Mouse (Mus musculus): ENCODE data around the gene Twist2. TPM values are rescaled to one million over a fixed set of nuclear protein-coding genes. Genes with fewer than 3 reads are reported as not detected.
A peak's percentile ranks its signal among the peaks of the same experiment; 100 is the strongest.

Twist2 gene
- total and polyA plus RNA-seq, 2 experiments from 2014 or later = 1.7 to 8.5 TPM

DNA sequence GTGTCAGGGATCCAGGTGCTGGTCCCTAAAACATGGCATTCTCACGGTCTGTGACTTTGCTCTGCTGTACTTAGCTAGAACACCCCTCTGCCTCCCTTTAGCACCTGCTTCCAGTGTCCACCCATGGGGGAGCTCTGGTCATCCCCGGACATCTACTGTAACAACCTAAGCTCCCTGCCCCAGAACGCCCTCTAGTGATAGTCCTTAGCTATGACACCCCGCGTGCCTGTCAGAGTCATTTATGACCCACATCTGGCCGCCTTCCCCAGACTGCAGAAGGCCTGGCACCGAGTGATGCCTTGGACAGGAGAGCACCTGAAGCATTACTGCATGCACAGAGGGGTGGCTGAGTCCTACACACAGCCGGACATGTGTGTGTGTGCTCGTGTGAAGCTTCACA lies 18.0 kb downstream of the Twist2 start:
- no peak for ATAC-seq (ENCODE audit: insufficient read depth, low read depth)
- no peaks in the 10 kb centered on the region for H3K9me3 ChIP-seq (replicated peaks; ENCODE audit: control insufficient read depth, low read length)
- no peak overlapping the region for H3K4me3 ChIP-seq (ENCODE audit: low read depth, low read length)
- no peak overlapping the region for H3K9ac ChIP-seq (replicated peaks; ENCODE audit: low read depth, low read length)
- H3K36me3 ChIP-seq (replicated peaks; ENCODE audit: control insufficient read depth, insufficient read depth, low read length) = no peaks in the 10 kb centered on the region
- DNase-seq (ENCODE audit: low spot score) = no peak
- TF ChIP-seq CTCF (IDR thresholded peaks at IDR 0.05; ENCODE audit: low read depth) (no peak), EP300 (IDR thresholded peaks at IDR 0.05; ENCODE audit: low read depth) (no peak)
- no peak overlapping the region for H3K4me2 ChIP-seq (ENCODE audit: low read depth, low read length)
- 55% methylated on average over 9 of the region's 9 CpGs for WGBS
- no peak overlapping the region for H3K27ac ChIP-seq (ENCODE audit: low read depth)
- H3K27me3 ChIP-seq (ENCODE audit: control insufficient read depth, insufficient read depth, low read length) = no peaks in the 10 kb centered on the region
- H3K4me1 ChIP-seq (ENCODE audit: control insufficient read depth, insufficient read depth) = no peaks in the 10 kb centered on the region

DNA sequence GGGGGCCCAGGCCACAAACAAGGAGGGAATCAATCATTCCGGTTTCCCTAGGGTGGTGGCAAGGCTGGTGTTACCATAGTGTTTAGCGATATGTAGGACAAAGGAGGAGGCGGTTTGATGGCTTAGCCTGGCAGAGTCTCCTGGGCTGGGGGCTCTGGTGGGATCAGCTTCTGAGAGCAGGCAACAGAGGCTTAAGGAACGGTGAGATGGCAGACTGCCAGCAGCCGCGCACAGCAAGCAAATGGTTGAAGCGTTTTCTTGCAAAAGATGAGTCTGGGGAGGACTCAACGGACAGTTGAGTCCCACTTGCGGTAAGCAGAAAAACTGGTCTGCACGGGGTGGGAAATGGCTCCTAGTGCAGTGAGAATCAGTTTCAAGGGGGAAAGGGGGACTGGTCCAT lies 19.3 kb downstream of the Twist2 start:
- H3K27ac ChIP-seq (ENCODE audit: low read depth) = no peak overlapping the region
- H3K27me3 ChIP-seq (ENCODE audit: control insufficient read depth, insufficient read depth, low read length) = no peaks in the 10 kb centered on the region
- 76% methylated on average over 10 of the region's 10 CpGs for WGBS
- no peak overlapping the region for H3K9ac ChIP-seq (replicated peaks; ENCODE audit: low read depth, low read length)
- H3K4me3 ChIP-seq (ENCODE audit: low read depth, low read length) = no peak overlapping the region
- no peaks in the 10 kb centered on the region for H3K4me1 ChIP-seq (ENCODE audit: control insufficient read depth, insufficient read depth)
- H3K4me2 ChIP-seq (ENCODE audit: low read depth, low read length) = no peak overlapping the region
- no peak for ATAC-seq (ENCODE audit: insufficient read depth, low read depth)
- no peaks in the 10 kb centered on the region for H3K9me3 ChIP-seq (replicated peaks; ENCODE audit: control insufficient read depth, low read length)
- DNase-seq (ENCODE audit: low spot score) = no peak
- TF ChIP-seq EP300 (IDR thresholded peaks at IDR 0.05; ENCODE audit: low read depth) = no peak
- TF ChIP-seq CTCF (IDR thresholded peaks at IDR 0.05; ENCODE audit: low read depth) = no peak
- no peaks in the 10 kb centered on the region for H3K36me3 ChIP-seq (replicated peaks; ENCODE audit: control insufficient read depth, insufficient read depth, low read length)

DNA sequence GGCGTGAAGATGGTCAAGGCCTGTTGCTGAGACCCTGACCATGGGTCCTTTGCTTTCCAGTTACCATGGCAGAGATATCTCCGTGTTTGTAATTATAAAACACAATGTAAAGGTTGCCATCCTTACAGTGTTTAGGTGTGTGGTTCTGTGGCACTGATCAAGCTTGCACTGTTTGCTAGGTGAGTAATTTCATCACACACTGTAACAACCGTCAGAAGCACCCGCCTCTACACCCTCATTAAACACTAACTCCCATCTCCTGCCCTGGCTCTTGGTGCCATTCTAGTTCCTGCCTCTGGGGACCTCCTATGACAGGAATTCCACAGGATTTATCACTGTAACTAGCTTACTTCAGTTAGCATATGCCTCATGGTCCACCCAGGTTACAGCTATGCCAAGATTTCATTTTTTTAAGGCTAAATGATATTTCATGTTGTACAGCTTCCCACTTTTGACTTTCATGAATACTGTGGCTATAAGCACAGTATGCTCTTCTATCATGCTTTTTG lies 21.1 kb downstream of the Twist2 start:
- Histone ChIP-seq H3K9ac (replicated peaks; ENCODE audit: low read depth, low read length) (no peak overlapping the region), H3K27me3 (ENCODE audit: control insufficient read depth, insufficient read depth, low read length) (peaks cover 4% of the 10 kb centered on the region; the same call in 1 of the 2 replicates), H3K4me2 (ENCODE audit: low read depth, low read length) (no peak overlapping the region), H3K4me3 (ENCODE audit: low read depth, low read length) (no peak overlapping the region), H3K36me3 (replicated peaks; ENCODE audit: control insufficient read depth, insufficient read depth, low read length) (no peaks in the 10 kb centered on the region), H3K4me1 (ENCODE audit: control insufficient read depth, insufficient read depth) (no peaks in the 10 kb centered on the region), H3K9me3 (replicated peaks; ENCODE audit: control insufficient read depth, low read length) (no peaks in the 10 kb centered on the region), H3K27ac (ENCODE audit: low read depth) (no peak overlapping the region)
- no peak for ATAC-seq (ENCODE audit: insufficient read depth, low read depth)
- 83% methylated on average over 4 of the region's 4 CpGs for WGBS
- TF ChIP-seq EP300 (IDR thresholded peaks at IDR 0.05; ENCODE audit: low read depth) (no peak), CTCF (IDR thresholded peaks at IDR 0.05; ENCODE audit: low read depth) (peak; percentile 32; the same call in 1 of the 2 replicates)
- DNase-seq (ENCODE audit: low spot score) = no peak

DNA sequence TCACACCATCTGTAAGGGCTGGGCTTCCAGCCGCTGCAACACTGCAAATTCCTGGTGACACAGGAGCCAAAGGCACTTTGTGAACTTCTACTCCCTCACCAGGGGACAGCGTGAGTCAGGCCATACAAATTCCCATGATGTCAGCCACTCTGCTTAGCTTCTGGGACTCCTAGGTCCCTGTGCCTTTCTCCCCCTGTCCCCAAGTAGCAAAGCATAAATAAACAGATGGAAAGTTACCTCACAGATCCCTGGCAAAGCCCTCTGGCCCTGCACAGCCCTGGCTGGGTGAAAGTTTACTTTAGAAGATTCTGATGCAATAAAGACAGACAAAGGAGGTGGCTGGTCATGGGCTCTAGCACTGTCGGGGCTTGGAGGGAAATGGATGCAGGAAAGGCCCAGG lies 22.3 kb downstream of the Twist2 start:
- TF ChIP-seq EP300 (IDR thresholded peaks at IDR 0.05; ENCODE audit: low read depth) (no peak), CTCF (IDR thresholded peaks at IDR 0.05; ENCODE audit: low read depth) (no peak)
- 41% methylated on average over 3 of the region's 3 CpGs for WGBS
- ATAC-seq (ENCODE audit: insufficient read depth, low read depth) (peak; percentile 82), DNase-seq (ENCODE audit: low spot score) (peak; percentile 82)
- no peak overlapping the region for H3K4me2 ChIP-seq (ENCODE audit: low read depth, low read length)
- no peaks in the 10 kb centered on the region for H3K9me3 ChIP-seq (replicated peaks; ENCODE audit: control insufficient read depth, low read length)
- no peak overlapping the region for H3K4me3 ChIP-seq (ENCODE audit: low read depth, low read length)
- H3K9ac ChIP-seq (replicated peaks; ENCODE audit: low read depth, low read length) = no peak overlapping the region
- H3K27me3 ChIP-seq (ENCODE audit: control insufficient read depth, insufficient read depth, low read length) = peaks cover 4% of the 10 kb centered on the region; the same call in 1 of the 2 replicates
- H3K4me1 ChIP-seq (ENCODE audit: control insufficient read depth, insufficient read depth) = no peaks in the 10 kb centered on the region
- no peak overlapping the region for H3K27ac ChIP-seq (ENCODE audit: low read depth)
- H3K36me3 ChIP-seq (replicated peaks; ENCODE audit: control insufficient read depth, insufficient read depth, low read length) = no peaks in the 10 kb centered on the region

DNA sequence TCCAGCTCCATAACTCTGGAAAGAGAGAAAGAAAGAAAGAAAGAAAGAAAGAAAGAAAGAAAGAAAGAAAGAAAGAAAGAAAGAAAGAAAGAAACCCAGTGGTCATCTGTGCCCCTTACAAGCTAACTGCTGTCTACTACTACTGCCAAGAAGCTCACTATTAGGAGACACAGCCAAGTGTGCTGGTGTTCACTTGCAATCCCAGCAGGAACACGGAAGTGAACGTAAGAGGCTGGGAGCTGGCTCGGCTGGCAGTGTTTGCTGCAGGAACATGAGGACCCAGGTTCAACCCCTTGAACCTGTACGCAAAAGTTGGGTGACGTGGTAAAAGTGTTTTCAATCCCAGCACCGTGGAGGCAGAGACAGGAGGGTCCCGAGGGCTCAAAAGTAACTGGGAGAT lies 22.7 kb downstream of the Twist2 start:
- no peak for TF ChIP-seq EP300 (IDR thresholded peaks at IDR 0.05; ENCODE audit: low read depth)
- no peak for TF ChIP-seq CTCF (IDR thresholded peaks at IDR 0.05; ENCODE audit: low read depth)
- DNase-seq (ENCODE audit: low spot score) = no peak
- Histone ChIP-seq H3K4me2 (ENCODE audit: low read depth, low read length) (no peak overlapping the region), H3K9me3 (replicated peaks; ENCODE audit: control insufficient read depth, low read length) (no peaks in the 10 kb centered on the region), H3K27me3 (ENCODE audit: control insufficient read depth, insufficient read depth, low read length) (peaks cover 4% of the 10 kb centered on the region; the same call in 1 of the 2 replicates), H3K9ac (replicated peaks; ENCODE audit: low read depth, low read length) (no peak overlapping the region), H3K27ac (ENCODE audit: low read depth) (no peak overlapping the region), H3K36me3 (replicated peaks; ENCODE audit: control insufficient read depth, insufficient read depth, low read length) (no peaks in the 10 kb centered on the region), H3K4me3 (ENCODE audit: low read depth, low read length) (no peak overlapping the region), H3K4me1 (ENCODE audit: control insufficient read depth, insufficient read depth) (no peaks in the 10 kb centered on the region)
- no peak for ATAC-seq (ENCODE audit: insufficient read depth, low read depth)
- WGBS = 77% methylated on average over 7 of the region's 7 CpGs

DNA sequence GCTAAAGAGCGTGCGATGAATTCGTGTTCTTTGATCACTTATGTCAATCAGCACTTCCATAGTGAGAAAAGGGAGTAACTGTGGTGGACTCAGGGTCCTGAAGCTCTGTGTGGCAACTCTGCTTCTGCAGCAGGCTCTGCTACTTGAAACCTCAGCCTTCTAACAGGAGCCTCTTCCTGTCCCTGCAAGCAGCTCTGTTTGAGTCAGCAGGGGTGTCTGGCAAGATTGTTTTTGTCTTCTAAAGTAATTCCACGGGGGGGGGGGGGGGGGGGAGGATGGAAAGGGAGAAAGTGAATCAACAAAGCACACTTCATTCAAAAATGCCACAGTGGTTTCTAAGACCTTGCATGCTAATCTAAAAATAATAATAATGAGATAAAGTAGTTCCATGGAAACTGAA lies 24.0 kb downstream of the Twist2 start:
- no peak overlapping the region for H3K9ac ChIP-seq (replicated peaks; ENCODE audit: low read depth, low read length)
- 32% methylated on average over 4 of the region's 4 CpGs for WGBS

More for the DNA sequence above, 24.0 kb downstream of the Twist2 start:
- Histone ChIP-seq H3K4me2 (ENCODE audit: low read depth, low read length) (no peak overlapping the region), H3K27ac (ENCODE audit: low read depth) (no peak overlapping the region), H3K27me3 (ENCODE audit: control insufficient read depth, insufficient read depth, low read length) (peaks cover 4% of the 10 kb centered on the region; the same call in 1 of the 2 replicates), H3K9me3 (replicated peaks; ENCODE audit: control insufficient read depth, low read length) (no peaks in the 10 kb centered on the region), H3K4me1 (ENCODE audit: control insufficient read depth, insufficient read depth) (no peaks in the 10 kb centered on the region), H3K4me3 (ENCODE audit: low read depth, low read length) (no peak overlapping the region), H3K36me3 (replicated peaks; ENCODE audit: control insufficient read depth, insufficient read depth, low read length) (no peaks in the 10 kb centered on the region)
- no peak for DNase-seq (ENCODE audit: low spot score)
- no peak for ATAC-seq (ENCODE audit: insufficient read depth, low read depth)
- no peak for TF ChIP-seq EP300 (IDR thresholded peaks at IDR 0.05; ENCODE audit: low read depth)
